Mouse (Mus musculus): ENCODE measurements around the gene D17H6S53E. TPM values are rescaled to one million over a fixed set of nuclear protein-coding genes. Genes with fewer than 3 reads are reported as not detected.
"Not testable (repeated sequence)": the region's sequence is repeated elsewhere in the genome, so short reads cannot be mapped to it uniquely, and the experiment has no call there.

D17H6S53E gene
- polyA plus RNA-seq, 1 experiment from 2014 or later, result 10.1 TPM

DNA sequence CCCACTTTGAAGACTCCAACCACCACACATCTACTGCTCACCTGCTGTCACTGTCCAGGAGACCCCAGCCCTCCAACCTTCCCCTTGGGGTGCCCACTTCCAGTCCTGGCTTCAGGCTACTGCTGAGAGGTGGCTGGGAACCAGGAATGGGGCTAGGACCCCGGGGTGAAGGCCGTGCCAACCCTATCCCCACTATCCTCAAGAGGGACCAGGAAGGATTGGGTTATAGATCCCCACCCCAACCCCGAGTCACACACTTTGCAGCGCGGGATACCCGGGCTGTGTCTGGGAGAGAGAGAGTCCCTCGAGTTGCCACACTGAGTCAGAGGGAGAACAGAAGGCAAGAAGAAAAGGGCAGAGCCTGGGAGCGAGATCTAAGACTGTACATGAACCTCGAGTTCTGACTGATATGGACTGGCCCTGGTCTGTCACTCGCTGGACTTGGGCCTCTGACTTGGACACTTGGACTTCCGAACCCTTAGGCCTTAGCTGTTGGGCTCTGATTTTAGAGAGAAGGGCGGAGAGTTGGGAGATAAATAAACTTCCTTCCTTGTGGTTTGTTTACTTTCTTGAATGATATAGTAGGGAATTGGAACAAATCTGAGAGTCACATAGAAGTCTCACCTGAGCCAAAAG is 1.8 kb upstream of the D17H6S53E start:
- not testable (repeated sequence) for ATAC-seq (replicated peaks; ENCODE audit: extremely low read depth, insufficient read depth, low FRiP score); H3K4me2 ChIP-seq (ENCODE audit: low read depth, low read length); H3K4me3 ChIP-seq (ENCODE audit: low read length); H3K27me3 ChIP-seq (ENCODE audit: control insufficient read depth, insufficient read depth, low read length); H3K9me3 ChIP-seq (replicated peaks; ENCODE audit: control insufficient read depth, low read length); H3K9ac ChIP-seq (ENCODE audit: low read length); H3K27ac ChIP-seq (ENCODE audit: low read length); H3K36me3 ChIP-seq (ENCODE audit: control insufficient read depth, insufficient read depth)
- H3K4me1 ChIP-seq (ENCODE audit: control insufficient read depth, insufficient read depth, low read length), result peaks cover 31% of the 10 kb centered on the region
- WGBS, result 89% methylated on average over 12 of the region's 12 CpGs

DNA sequence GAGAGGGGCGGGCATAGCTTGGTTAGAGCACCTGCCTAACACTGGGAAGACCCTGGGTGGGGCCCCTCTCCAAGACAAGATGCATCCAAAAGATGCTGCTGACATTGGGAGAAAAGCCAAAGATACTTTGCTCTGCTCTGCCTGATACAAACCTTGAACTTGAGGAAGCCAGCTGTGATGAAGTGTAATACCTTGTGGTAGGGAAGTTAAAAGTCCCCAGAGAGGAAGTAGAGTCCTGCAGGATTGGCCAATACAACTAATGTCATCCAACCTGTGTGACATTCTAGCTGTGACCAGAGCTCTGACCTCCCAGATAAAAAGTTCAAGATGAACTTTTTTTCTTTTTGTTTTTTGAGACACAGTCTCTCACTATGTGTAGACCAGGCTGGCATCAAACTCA is 1.1 kb upstream of the D17H6S53E start:
- no peak overlapping the region for H3K27ac ChIP-seq (ENCODE audit: low read length)
- 85% methylated on average over 1 of the region's 1 CpGs for WGBS

DNA sequence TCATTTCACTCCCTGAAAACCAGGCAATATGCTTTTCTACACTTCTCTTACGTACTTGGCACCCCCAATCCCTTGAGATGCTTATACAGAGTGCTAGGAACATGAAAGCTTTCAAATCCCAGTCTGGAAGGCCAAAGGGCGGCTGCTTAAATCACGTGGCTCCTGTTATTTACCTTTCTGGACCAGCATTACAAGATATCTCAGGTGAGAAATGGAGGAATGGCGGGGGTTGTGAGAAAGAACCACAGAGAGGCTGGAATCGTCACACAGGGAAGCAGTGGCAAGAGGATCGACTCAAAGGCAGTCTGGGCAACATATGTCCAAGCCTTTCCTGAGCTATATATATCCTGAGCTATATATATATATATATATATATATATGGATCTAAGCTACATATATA is 595 bp upstream of the D17H6S53E start:
- ATAC-seq (replicated peaks; ENCODE audit: extremely low read depth, insufficient read depth, low FRiP score), result no peak
- H3K27ac ChIP-seq (ENCODE audit: low read length), result peak overlapping the region; percentile 79
- 27% methylated on average over 6 of the region's 6 CpGs for WGBS

More for the DNA sequence above, 1.1 kb upstream of the D17H6S53E start:
- no peak overlapping the region for H3K9ac ChIP-seq (ENCODE audit: low read length)
- no peaks in the 10 kb centered on the region for H3K27me3 ChIP-seq (ENCODE audit: control insufficient read depth, insufficient read depth, low read length)
- H3K36me3 ChIP-seq (ENCODE audit: control insufficient read depth, insufficient read depth), result no peaks in the 10 kb centered on the region
- peaks cover 25% of the 10 kb centered on the region for H3K4me1 ChIP-seq (ENCODE audit: control insufficient read depth, insufficient read depth, low read length)
- H3K4me2 ChIP-seq (ENCODE audit: low read depth, low read length), result no peak overlapping the region
- no peak for ATAC-seq (replicated peaks; ENCODE audit: extremely low read depth, insufficient read depth, low FRiP score)
- no peaks in the 10 kb centered on the region for H3K9me3 ChIP-seq (replicated peaks; ENCODE audit: control insufficient read depth, low read length)
- no peak overlapping the region for H3K4me3 ChIP-seq (ENCODE audit: low read length)

DNA sequence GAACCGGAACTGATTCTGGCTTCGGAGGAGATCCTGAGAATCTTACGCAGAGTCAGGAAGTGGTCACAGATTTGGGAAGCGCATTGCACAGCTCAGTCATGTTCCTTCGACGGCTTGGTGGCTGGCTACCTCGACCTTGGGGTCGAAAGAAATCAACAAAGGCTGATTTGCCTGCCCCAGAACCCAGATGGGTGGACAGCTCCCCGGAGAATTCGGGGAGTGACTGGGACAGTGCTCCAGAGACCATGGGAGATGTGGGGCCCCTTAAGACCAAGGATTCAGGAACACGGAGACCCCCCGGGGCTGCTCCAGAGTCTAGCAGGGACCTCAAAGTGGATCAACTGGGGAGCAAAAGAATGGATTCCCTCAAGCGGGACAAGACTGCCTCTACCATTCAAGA is 844 bp downstream of the D17H6S53E start:
- peak overlapping the region; percentile 86 for H3K4me2 ChIP-seq (ENCODE audit: low read depth, low read length)
- no peaks in the 10 kb centered on the region for H3K9me3 ChIP-seq (replicated peaks; ENCODE audit: control insufficient read depth, low read length)
- H3K27me3 ChIP-seq (ENCODE audit: control insufficient read depth, insufficient read depth, low read length), result no peaks in the 10 kb centered on the region
- no peak for ATAC-seq (replicated peaks; ENCODE audit: extremely low read depth, insufficient read depth, low FRiP score)
- peaks cover 20% of the 10 kb centered on the region for H3K4me1 ChIP-seq (ENCODE audit: control insufficient read depth, insufficient read depth, low read length)
- peak overlapping the region; percentile 77 for H3K9ac ChIP-seq (ENCODE audit: low read length)
- WGBS, result 62% methylated on average over 13 of the region's 13 CpGs
- no peaks in the 10 kb centered on the region for H3K36me3 ChIP-seq (ENCODE audit: control insufficient read depth, insufficient read depth)
- peak overlapping the region; percentile 79 for H3K27ac ChIP-seq (ENCODE audit: low read length)
- H3K4me3 ChIP-seq (ENCODE audit: low read length), result peak overlapping the region; percentile 64

More for the DNA sequence above, 595 bp upstream of the D17H6S53E start:
- Histone ChIP-seq H3K4me2 (ENCODE audit: low read depth, low read length) (peak overlapping the region; percentile 86), H3K4me3 (ENCODE audit: low read length) (peak overlapping the region; percentile 64), H3K9me3 (replicated peaks; ENCODE audit: control insufficient read depth, low read length) (no peaks in the 10 kb centered on the region), H3K27me3 (ENCODE audit: control insufficient read depth, insufficient read depth, low read length) (no peaks in the 10 kb centered on the region), H3K36me3 (ENCODE audit: control insufficient read depth, insufficient read depth) (no peaks in the 10 kb centered on the region), H3K9ac (ENCODE audit: low read length) (peak overlapping the region; percentile 77), H3K4me1 (ENCODE audit: control insufficient read depth, insufficient read depth, low read length) (peaks cover 21% of the 10 kb centered on the region)

DNA sequence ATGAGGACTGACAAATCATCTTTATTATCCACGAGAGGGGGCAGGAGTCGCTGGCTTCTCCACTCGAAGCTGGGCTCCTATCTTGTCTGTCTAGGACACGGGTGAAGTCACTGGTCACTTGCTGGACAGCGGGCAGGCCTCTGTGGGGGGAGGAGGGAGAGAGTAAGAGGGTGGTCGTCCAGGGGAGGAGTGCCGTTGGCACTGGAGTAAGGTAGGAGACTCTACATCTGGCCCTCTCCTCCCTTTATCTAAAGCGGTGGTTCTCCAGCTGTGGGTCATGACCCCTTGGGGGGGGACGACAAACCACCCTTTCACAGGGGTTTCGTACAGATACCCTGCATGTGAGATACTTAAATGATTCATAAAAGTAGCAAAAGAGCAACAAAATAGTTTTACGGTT is 2.8 kb downstream of the D17H6S53E start:
- Histone ChIP-seq H3K4me2 (ENCODE audit: low read depth, low read length) (no peak overlapping the region), H3K4me1 (ENCODE audit: control insufficient read depth, insufficient read depth, low read length) (peaks cover 17% of the 10 kb centered on the region), H3K27me3 (ENCODE audit: control insufficient read depth, insufficient read depth, low read length) (no peaks in the 10 kb centered on the region), H3K9me3 (replicated peaks; ENCODE audit: control insufficient read depth, low read length) (no peaks in the 10 kb centered on the region), H3K9ac (ENCODE audit: low read length) (no peak overlapping the region), H3K36me3 (ENCODE audit: control insufficient read depth, insufficient read depth) (no peaks in the 10 kb centered on the region), H3K4me3 (ENCODE audit: low read length) (no peak overlapping the region), H3K27ac (ENCODE audit: low read length) (no peak overlapping the region)
- no peak for ATAC-seq (replicated peaks; ENCODE audit: extremely low read depth, insufficient read depth, low FRiP score)
- 60% methylated on average over 11 of the region's 11 CpGs for WGBS

DNA sequence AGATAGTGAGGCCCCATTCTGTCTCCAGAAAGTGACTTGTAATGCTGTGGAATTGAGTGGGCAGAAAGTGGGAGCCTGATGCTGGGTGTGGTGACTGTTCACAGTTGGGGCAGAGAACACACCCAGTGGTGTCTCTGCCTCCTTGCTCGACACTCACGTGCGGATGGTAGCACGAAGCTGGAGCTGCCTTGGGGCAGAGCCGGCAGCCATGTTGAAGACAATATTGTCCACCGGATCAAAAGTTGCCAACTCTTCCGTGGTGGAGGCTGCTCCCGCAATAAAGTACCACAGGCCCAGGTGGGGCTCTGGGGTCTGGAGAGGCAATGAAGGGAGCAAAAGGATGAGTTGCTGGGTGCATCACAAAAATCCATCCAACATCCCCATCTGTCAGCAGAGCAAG is 4.9 kb downstream of the D17H6S53E start:
- ATAC-seq (replicated peaks; ENCODE audit: extremely low read depth, insufficient read depth, low FRiP score), result no peak
- no peaks in the 10 kb centered on the region for H3K9me3 ChIP-seq (replicated peaks; ENCODE audit: control insufficient read depth, low read length)
- no peaks in the 10 kb centered on the region for H3K27me3 ChIP-seq (ENCODE audit: control insufficient read depth, insufficient read depth, low read length)
- WGBS, result 87% methylated on average over 8 of the region's 8 CpGs
- no peak overlapping the region for H3K9ac ChIP-seq (ENCODE audit: low read length)
- no peak overlapping the region for H3K27ac ChIP-seq (ENCODE audit: low read length)
- no peak overlapping the region for H3K4me2 ChIP-seq (ENCODE audit: low read depth, low read length)
- H3K4me3 ChIP-seq (ENCODE audit: low read length), result no peak overlapping the region
- H3K36me3 ChIP-seq (ENCODE audit: control insufficient read depth, insufficient read depth), result no peaks in the 10 kb centered on the region
- H3K4me1 ChIP-seq (ENCODE audit: control insufficient read depth, insufficient read depth, low read length), result peaks cover 12% of the 10 kb centered on the region

DNA sequence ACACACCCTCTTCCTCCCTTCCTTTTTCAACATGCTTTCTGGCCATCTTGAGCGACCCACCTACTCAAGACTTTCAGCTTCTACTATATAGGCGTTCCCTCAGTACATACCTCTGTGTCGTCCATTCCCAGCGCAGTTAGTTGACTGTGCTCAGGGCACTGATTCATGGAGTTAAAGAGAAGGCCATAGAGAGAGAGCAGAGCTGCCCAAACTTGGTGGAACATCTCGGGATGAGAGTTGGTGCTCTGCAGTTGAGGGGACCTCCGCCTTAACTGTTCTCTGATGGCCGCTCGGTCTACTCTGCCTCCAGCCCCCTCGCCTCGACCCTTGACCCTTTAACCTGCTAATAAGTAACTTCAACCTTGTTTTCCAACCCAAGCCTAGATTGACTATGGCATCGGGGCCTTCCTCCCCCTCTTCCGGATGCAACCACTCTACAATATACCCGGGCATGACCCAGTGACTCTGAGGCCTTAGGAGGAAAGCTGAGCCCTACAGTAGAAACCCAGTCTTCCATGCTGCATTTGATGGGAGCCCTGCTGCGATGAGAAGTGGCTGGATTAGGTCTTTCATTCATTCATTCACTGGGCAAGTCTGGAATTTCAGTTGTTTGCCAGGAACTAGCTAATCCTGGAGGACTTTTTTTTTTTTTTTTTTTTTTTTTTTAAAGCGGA is 5.5 kb downstream of the D17H6S53E start, which contains the start of gene Apom:
TSS of gene Apom (minus strand) at position 551 of the 674 bp plus-strand sequence.
- H3K27me3 ChIP-seq (ENCODE audit: control insufficient read depth, insufficient read depth, low read length), result no peaks in the 10 kb centered on the region
- no peak within 1 kb of the TSS for H3K9ac ChIP-seq (ENCODE audit: low read length)
- peaks cover 18% of the 10 kb centered on the region for H3K4me1 ChIP-seq (ENCODE audit: control insufficient read depth, insufficient read depth, low read length)
- H3K4me3 ChIP-seq (ENCODE audit: low read length), result no peak within 1 kb of the TSS
- H3K9me3 ChIP-seq (replicated peaks; ENCODE audit: control insufficient read depth, low read length), result no peaks in the 10 kb centered on the region
- H3K36me3 ChIP-seq (ENCODE audit: control insufficient read depth, insufficient read depth), result no peaks in the 10 kb centered on the region
- WGBS, result 82% methylated on average over 15 of the region's 15 CpGs
- H3K4me2 ChIP-seq (ENCODE audit: low read depth, low read length), result no peak within 1 kb of the TSS
- no peak for ATAC-seq (replicated peaks; ENCODE audit: extremely low read depth, insufficient read depth, low FRiP score)
- no peak within 1 kb of the TSS for H3K27ac ChIP-seq (ENCODE audit: low read length)

DNA sequence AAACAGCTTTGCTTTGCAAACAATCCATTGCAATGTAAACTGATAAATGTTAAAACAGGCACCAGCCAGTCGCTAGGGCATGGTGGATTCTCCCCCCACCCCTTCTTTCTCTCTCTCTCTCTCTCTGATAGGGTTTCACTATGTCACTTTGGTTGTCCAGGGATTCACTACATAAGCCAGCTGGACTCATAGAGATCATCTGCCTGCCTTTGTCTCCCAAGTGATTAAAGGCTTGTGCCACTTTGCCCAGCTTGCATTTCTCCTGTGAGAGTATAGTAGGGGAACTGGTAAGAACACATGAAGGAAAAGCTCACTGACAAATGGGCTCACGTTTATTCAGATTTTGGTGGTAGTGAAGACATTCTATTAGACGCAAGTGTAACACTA is 6.0 kb downstream of the D17H6S53E start:
- Histone ChIP-seq H3K27me3 (ENCODE audit: control insufficient read depth, insufficient read depth, low read length) (no peaks in the 10 kb centered on the region), H3K27ac (ENCODE audit: low read length) (no peak overlapping the region), H3K9me3 (replicated peaks; ENCODE audit: control insufficient read depth, low read length) (no peaks in the 10 kb centered on the region), H3K36me3 (ENCODE audit: control insufficient read depth, insufficient read depth) (no peaks in the 10 kb centered on the region), H3K4me3 (ENCODE audit: low read length) (no peak overlapping the region), H3K4me2 (ENCODE audit: low read depth, low read length) (no peak overlapping the region), H3K4me1 (ENCODE audit: control insufficient read depth, insufficient read depth, low read length) (peaks cover 19% of the 10 kb centered on the region), H3K9ac (ENCODE audit: low read length) (no peak overlapping the region)
- WGBS, result 74% methylated on average over 3 of the region's 3 CpGs
- ATAC-seq (replicated peaks; ENCODE audit: extremely low read depth, insufficient read depth, low FRiP score), result no peak

GRCm38 (mm10) chr17:35133517-35133916 is 7.3 kb downstream of the D17H6S53E start:
- Histone ChIP-seq H3K4me1 (ENCODE audit: control insufficient read depth, insufficient read depth, low read length) (peaks cover 16% of the 10 kb centered on the region), H3K27ac (ENCODE audit: low read length) (no peak overlapping the region), H3K36me3 (ENCODE audit: control insufficient read depth, insufficient read depth) (peaks cover under 1% of the 10 kb centered on the region), H3K4me3 (ENCODE audit: low read length) (no peak overlapping the region), H3K9ac (ENCODE audit: low read length) (no peak overlapping the region), H3K4me2 (ENCODE audit: low read depth, low read length) (no peak overlapping the region), H3K27me3 (ENCODE audit: control insufficient read depth, insufficient read depth, low read length) (no peaks in the 10 kb centered on the region), H3K9me3 (replicated peaks; ENCODE audit: control insufficient read depth, low read length) (no peaks in the 10 kb centered on the region)
- WGBS, result 96% methylated on average over 7 of the region's 7 CpGs
- ATAC-seq (replicated peaks; ENCODE audit: extremely low read depth, insufficient read depth, low FRiP score), result no peak

Measured in heart, embryonic 16.5 days (tissue).